Mouse (Mus musculus) layer of hippocampus, postnatal 14 days (tissue): ENCODE measurements at regions not wholly inside any gene's neighbourhood (a gene's known extent, or its start where the extent isn't known, plus 50 kb on each side); places are given as distances from the start of the nearest gene placed in this dataset.

Source experiments
- DNase-seq, 2 experiments: peaks; one replicate each; pipeline ENCODE4 v3.0.0; 2021 to 2022; ENCODE audit warnings: low spot score in 2 of 2, mixed read lengths in 1 of 2

DNA sequence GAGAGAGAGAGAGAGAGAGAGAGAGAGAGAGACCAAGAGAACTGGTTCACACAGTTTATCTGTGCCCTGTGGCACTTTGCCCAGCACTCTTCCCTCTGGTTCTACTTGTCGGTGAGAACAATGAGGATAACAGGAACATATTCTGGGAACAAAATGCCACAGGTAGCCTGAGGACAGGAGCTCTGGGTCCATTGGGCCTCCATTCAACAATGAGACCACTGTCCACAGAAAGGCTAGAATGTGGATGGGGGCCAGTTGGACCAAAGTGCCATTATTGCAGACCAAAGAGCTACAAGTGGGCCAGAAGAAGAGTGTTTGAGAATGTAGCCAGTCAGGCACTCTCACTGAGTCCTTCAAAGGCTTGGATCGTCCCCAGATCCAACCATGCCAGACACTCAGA, 600.2 kb upstream of the A1bg start:
- peak; percentile 40 to 55 for DNase-seq

- no peak for DNase-seq
Observed at GRCm38 (mm10) chr15:61517265-61517664, 594.5 kb upstream of the A1bg start.

DNA sequence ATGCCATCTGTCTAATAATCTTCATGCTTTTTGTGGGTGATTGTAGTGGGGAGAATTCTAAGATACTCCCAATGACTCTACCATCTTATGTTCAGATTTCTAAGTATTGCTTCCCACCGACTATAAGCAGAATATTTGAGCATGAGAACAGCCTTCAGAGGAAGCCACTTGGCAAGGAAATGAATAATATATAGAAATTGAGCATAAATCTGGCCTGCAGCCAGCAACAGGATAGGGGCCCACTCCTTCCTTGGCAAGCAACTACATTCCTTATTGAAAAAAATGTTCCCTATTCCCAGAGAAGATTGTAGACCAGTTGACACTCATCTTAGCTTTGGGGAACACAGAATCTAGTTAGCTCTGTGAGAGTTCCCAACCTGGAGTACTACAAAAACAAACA, 591.5 kb upstream of the A1bg start:
- DNase-seq = no peak

- no peak for DNase-seq
Observed at GRCm38 (mm10) chr15:61508806-61509205, 586.0 kb upstream of the A1bg start.

- no peak for DNase-seq
Observed at GRCm38 (mm10) chr15:61506361-61506897, 583.6 kb upstream of the A1bg start.

DNA sequence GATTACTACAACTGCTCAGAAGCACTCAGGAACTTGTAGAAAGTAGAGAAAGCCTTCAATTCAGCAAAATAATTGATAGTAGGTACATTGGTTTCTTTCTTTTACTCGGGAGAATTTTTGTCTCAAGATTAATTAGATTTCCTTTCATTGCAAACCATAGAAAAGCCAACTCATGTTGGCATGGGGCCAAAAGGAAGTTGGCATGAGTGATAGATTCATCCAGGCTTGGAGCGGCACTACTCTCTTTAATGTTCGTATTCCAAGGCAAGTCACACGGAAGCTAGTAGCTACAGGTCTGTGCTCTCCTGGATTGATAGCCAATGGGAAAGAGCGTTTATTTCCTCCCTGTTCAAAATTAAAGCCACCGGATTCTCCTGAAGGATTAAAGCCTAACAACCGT, 580.6 kb upstream of the A1bg start:
- peak in 1 of 2 experiments; percentile 20 for DNase-seq

DNA sequence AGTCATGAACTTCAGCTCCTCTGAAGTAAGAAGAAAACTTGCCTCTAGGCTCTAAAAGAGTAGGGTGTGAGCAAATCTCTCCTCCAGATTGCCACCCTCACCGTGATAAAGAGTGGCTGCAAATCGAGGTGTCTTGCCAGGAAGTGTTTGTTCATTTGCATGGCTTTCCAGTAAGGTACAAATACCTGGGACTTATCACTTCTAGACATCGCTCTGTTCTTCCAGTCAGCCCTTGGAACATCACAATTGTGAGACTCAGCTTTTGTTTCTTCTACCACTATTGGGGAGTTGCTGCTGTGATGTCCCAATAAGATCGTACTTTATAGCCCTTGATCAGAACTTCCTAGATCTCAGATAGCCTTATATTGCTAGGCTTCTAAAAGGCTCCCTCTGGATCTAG, 566.9 kb upstream of the A1bg start:
- DNase-seq = no peak

GRCm38 (mm10) chr15:61481861-61482260, 559.0 kb upstream of the A1bg start:
- no peak for DNase-seq

GRCm38 (mm10) chr15:61473900-61474299, 551.1 kb upstream of the A1bg start:
- DNase-seq = no peak

DNA sequence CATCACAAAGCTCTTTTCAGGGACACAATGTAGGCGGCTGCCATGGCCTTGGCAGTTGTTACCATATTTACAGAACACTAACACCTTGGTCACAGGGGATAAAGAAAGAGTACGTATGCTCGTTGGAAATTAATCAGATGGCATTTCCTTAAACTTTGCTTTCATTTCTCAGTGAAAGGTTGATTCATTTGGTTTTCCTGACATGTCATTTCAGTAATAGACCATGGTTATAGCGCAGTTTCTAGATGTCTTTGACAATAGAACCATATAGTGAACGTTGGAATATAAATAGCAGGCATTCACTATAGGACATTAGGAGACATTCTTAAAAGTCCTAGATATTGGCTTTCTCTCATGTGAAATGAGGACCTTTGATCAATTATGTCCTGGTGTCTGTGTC, 532.2 kb upstream of the A1bg start:
- no peak for DNase-seq

GRCm38 (mm10) chr15:61454350-61454671, 531.5 kb upstream of the A1bg start:
- peak in 1 of 2 experiments; percentile 3 for DNase-seq

DNA sequence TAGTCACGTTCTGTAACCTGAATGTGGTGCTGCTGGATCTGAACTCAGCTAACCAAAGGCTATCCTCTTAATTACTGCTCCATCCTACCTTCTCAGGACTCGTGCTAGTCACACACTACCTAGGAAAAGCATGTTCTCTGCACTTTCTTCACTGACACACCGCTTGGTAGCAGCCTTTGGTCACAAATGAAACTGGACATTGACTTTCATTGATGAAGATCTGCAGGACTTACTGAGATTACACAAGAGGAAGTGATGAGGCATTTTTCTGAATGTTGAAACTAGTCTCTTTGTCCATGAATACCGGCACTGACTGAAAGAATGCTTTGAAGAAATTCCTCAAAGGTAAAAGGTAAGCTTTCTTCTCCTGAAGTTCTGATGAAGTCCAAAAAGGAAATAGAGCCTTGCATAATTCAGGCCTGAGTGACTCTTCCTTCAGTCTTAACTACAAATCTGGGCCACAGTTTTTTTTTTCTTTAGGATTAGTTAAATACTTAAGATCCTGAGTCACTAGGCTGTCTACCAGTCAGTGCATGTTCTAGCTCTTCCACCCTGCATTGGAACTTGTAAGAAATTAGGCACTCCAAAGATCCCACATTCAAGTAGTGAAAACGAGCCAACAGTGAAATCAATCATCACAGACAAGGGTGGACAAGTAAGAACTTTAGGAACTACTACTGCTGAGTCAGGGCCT, 531.0 kb upstream of the A1bg start:
- no peak for DNase-seq

GRCm38 (mm10) chr15:61450217-61450616, 527.4 kb upstream of the A1bg start:
- no peak for DNase-seq

GRCm38 (mm10) chr15:61448482-61448881, 525.7 kb upstream of the A1bg start:
- no peak for DNase-seq

DNA sequence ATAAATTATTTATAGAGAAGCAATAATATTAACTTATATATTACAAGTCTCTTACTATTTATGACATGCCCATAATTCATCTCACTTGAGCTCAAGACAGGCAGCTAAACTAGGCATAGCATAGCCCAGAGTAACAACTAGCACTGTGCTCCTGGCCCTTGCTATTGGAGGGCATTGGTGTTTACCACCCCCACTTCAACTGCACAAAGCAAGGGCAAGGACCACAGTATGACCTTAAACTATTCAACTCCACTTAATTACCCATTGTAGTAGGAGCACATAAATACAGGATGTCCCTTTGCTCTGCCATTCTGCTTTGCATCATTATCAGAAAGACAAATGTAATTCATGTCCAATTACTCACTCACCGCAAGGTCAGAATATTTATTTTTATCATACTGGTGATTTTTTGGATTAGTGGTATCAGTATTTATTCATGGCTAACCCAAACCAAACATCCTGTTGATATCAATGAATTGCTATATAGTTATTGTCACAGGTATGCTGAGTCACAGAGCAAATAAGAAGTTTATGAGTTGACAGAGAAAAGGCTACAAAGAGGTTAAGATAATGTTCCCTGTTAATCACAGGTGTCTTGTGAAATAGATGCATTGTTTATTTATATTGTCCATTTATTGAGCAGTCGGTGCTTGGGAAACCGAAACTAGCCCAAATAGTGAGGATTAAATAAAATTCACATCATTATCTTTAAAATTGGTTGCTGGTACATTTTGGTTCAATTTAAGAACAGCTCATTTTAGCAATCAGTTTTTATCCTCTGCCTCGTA, 523.4 kb upstream of the A1bg start:
- no peak for DNase-seq

DNA sequence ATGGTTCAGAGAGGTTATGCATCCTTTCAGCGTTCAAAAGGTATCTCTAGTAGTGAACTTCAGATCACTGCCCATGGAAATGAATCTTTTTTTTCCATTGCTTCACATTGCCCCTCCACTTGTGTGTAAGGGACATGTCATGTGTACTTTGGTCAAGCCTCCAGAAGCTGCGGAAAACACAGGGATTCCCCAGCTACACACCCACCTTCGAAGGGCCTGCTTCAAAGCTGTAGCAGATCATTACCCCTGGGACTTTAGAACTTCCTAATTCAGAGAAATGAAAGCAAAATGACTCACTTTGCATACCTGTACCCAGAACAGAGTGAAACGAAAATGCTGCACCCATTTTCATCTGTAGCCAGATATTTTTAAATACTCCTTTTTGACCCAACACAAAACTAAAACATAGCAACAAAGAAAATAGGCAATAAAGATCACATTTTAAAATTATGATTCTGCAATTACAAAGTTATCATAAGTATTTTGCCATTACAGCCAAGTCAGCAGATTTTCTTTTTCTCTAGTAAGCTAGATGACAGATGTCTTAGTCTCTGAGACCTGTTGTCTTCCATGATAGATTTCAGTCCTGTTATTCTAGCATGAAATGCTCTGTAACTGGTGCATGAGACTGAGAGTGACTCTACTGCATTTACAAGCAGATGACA, 519.1 kb upstream of the A1bg start:
- no peak for DNase-seq

DNA sequence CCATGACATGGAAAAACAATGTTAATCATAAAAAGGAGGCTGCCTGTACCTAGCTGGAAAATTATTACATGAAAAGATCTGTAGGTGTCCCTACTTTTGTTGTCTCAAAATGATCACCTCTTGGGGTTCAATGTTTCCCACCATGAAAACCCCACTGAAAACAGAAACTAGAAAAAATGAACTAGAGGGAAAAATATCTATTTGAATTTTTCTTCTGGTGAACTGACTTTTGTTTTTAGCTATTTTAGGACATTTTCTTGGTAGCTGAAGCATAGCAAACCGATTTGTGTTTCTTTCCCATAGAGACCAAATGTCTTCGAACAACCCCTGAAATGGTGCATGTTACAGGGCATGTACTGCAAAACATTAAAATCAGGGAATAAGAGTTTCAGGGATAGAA, 518.2 kb upstream of the A1bg start:
- no peak for DNase-seq

- DNase-seq = no peak
Observed at GRCm38 (mm10) chr15:61440284-61440683, 517.5 kb upstream of the A1bg start.

- no peak for DNase-seq
Observed at GRCm38 (mm10) chr15:61439623-61440170, 516.9 kb upstream of the A1bg start.

DNA sequence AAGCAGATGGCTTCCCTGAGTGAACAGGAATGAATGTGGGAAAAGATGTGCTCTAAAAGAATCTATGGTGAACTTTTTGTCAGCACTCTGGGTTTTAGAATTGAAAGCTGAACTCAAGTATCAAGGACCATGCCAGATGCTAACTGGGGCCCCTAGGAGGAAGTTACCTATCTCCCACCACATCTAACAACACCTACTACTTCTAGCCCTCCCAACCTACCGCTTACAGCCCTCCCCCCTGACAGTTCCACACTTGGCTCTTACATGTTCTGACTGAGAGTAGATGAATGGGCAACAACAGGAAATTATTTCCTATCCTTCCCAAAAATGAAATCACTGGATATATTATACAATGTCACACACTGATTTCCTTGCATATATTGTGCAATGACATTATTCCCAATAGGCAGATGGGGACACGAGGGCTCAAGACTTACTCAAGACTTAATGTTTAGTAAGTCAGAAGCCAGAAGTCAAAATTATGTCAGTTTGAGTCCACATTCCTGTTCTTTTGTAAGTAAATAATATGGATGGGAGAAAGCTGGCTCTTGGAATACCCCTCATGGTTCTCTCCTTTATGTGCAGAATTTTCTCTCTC, 506.1 kb upstream of the A1bg start:
- DNase-seq = no peak

DNA sequence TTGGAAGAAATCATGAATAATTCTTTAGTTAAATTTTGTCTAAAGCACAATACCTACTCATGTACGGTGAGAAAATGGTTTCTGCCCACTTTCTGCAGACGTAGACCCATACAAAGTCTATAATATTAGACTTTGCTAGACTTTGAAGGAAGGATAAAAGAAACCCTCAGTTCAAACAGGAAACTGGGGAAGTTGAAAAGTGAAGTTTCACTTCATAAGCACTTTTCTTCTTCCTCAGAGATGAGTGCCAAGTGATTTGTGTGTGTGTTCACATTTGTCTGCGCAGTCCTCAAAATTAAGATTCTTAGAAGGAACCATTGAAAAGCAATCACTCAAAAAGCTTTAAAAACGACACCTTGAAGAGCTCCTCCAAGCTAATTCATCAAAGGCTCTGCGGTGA, 500.2 kb upstream of the A1bg start:
- no peak for DNase-seq
